In genomic region chr9:109876756-109877155, GRCm38 (mm10) we compare ENCODE assay signal across 8 mouse cellular contexts. TPM values are rescaled to one million over a fixed set of nuclear protein-coding genes. Genes with fewer than 3 reads are reported as not detected.
DNase-seq lines count a peak whose midpoint lies in the region; ATAC-seq lines count a peak whose summit lies in the region.

No protein-coding gene starts in this region.

- H3K4me1 ChIP-seq in embryonic facial prominence, embryonic 10.5 days = peaks cover 15% of the 10 kb centered on the region
- peaks cover 13% of the 10 kb centered on the region for H3K4me1 ChIP-seq in hindbrain, embryonic 16.5 days (ENCODE audit: control insufficient read depth, insufficient read depth, low read depth, low read length)
- peaks cover 36% of the 10 kb centered on the region for H3K4me1 ChIP-seq in liver, embryonic 15.5 days (replicated peaks)

- peak; percentile 46 for DNase-seq in urinary bladder, postnatal 14 days (ENCODE audit: low spot score)
- DNase-seq in urinary bladder, postnatal 4 days (ENCODE audit: low spot score in 2 of 2) = no peak
- peak; percentile 36 for DNase-seq in embryonic facial prominence, embryonic 10.5 days (ENCODE audit: low spot score)
- DNase-seq in ovary, postnatal 36 days (ENCODE audit: low spot score) = no peak
- DNase-seq in left cerebral cortex, postnatal 36 days (ENCODE audit: low spot score in 2 of 2) = no peak
- DNase-seq in urinary bladder, adult 2 months (ENCODE audit: low spot score) = no peak

- peak overlapping the region; percentile 99 for H3K4me3 ChIP-seq in embryonic facial prominence, embryonic 10.5 days
- peak overlapping the region; percentile 95 for H3K4me3 ChIP-seq in hindbrain, embryonic 16.5 days (ENCODE audit: low read length)
- H3K4me3 ChIP-seq in liver, embryonic 15.5 days (replicated peaks) = peak overlapping the region; percentile 81

- H3K36me3 ChIP-seq in embryonic facial prominence, embryonic 10.5 days (replicated peaks) = peaks cover 45% of the 10 kb centered on the region
- peaks cover 16% of the 10 kb centered on the region for H3K36me3 ChIP-seq in hindbrain, embryonic 16.5 days (ENCODE audit: control insufficient read depth, insufficient read depth, low read length)
- H3K36me3 ChIP-seq in liver, embryonic 15.5 days (replicated peaks) = peaks cover 46% of the 10 kb centered on the region

- H3K4me2 ChIP-seq in hindbrain, embryonic 16.5 days (ENCODE audit: low read length) = peak overlapping the region; percentile 55
- H3K4me2 ChIP-seq in liver, embryonic 15.5 days = peak overlapping the region; percentile 95

- peak overlapping the region; percentile 97 for H3K27ac ChIP-seq in embryonic facial prominence, embryonic 10.5 days (replicated peaks)
- H3K27ac ChIP-seq in hindbrain, embryonic 16.5 days (ENCODE audit: low read depth, low read length) = no peak overlapping the region; the same call in 1 of the 2 replicates
- H3K27ac ChIP-seq in liver, embryonic 15.5 days (replicated peaks) = peak overlapping the region; percentile 85

- no peaks in the 10 kb centered on the region for H3K9me3 ChIP-seq in embryonic facial prominence, embryonic 10.5 days
- H3K9me3 ChIP-seq in hindbrain, embryonic 16.5 days (ENCODE audit: control insufficient read depth, low read length) = no peaks in the 10 kb centered on the region
- no peaks in the 10 kb centered on the region for H3K9me3 ChIP-seq in liver, embryonic 15.5 days (replicated peaks)

- WGBS in embryonic facial prominence, embryonic 10.5 days = 10% methylated on average over 3 of the region's 3 CpGs
- 4% methylated on average over 3 of the region's 3 CpGs for WGBS in hindbrain, embryonic 16.5 days
- 1% methylated on average over 3 of the region's 3 CpGs for WGBS in liver, embryonic 15.5 days (ENCODE audit: insufficient replicate concordance)

- no peak for ATAC-seq in hindbrain, embryonic 16.5 days
- ATAC-seq in liver, embryonic 15.5 days (ENCODE audit: insufficient read depth) = no peak

- intact Hi-C loops in left cerebral cortex, postnatal 36 days (cut with DNase I) = loop anchor here (10.0 kb wide), 1 partner anchor 872 kb away; no protein-coding TSS in a partner anchor

- no peaks in the 10 kb centered on the region for H3K27me3 ChIP-seq in embryonic facial prominence, embryonic 10.5 days (replicated peaks; ENCODE audit: low read depth, poor library complexity, severe bottlenecking)
- no peaks in the 10 kb centered on the region for H3K27me3 ChIP-seq in hindbrain, embryonic 16.5 days (replicated peaks; ENCODE audit: control insufficient read depth, insufficient read depth, low read length)
- H3K27me3 ChIP-seq in liver, embryonic 15.5 days = no peaks in the 10 kb centered on the region

- peak overlapping the region; percentile 73 for H3K9ac ChIP-seq in hindbrain, embryonic 16.5 days (ENCODE audit: low read depth, low read length)
- H3K9ac ChIP-seq in liver, embryonic 15.5 days = peak overlapping the region; percentile 95

RNA-seq across cellular contexts. Expression of gene Cdc25a, which starts 1.4 kb away (rescaled TPM):
- polyA plus RNA-seq in embryonic facial prominence, embryonic 10.5 days (2016; fragmentation: Nextera tagmentation; extraction: Ambion mirVana) = 46.7 and 47.0 TPM in 2 replicates
- 9.1 and 11.0 TPM in 2 replicates for polyA plus RNA-seq in hindbrain, embryonic 16.5 days (2015; fragmentation: Nextera tagmentation; extraction: Ambion mirVana)
- polyA plus RNA-seq in liver, embryonic 15.5 days (2015; fragmentation: Nextera tagmentation; extraction: Ambion mirVana) = 12.7 and 13.3 TPM in 2 replicates
- total RNA-seq in left cerebral cortex, postnatal 36 days (2021) = 1 to 10 TPM; 4.6 to 5.0 TPM
- 12.6 and 13.1 TPM in 2 replicates for polyA plus RNA-seq in urinary bladder, adult 2 months (2012; rRNA removed)

RNA-seq across cellular contexts. Expression of gene Camp, which starts 27.3 kb away (rescaled TPM):
- polyA plus RNA-seq in embryonic facial prominence, embryonic 10.5 days (2016; fragmentation: Nextera tagmentation; extraction: Ambion mirVana) = 0.20 TPM in 1 of 2 replicates, not detected in the other
- 0.44 and 0.64 TPM in 2 replicates for polyA plus RNA-seq in hindbrain, embryonic 16.5 days (2015; fragmentation: Nextera tagmentation; extraction: Ambion mirVana)
- 281 and 299 TPM in 2 replicates for polyA plus RNA-seq in liver, embryonic 15.5 days (2015; fragmentation: Nextera tagmentation; extraction: Ambion mirVana)
- not detected for total RNA-seq in left cerebral cortex, postnatal 36 days (2021)
- polyA plus RNA-seq in urinary bladder, adult 2 months (2012; rRNA removed) = not detected in 2 replicates

RNA-seq across cellular contexts. Expression of gene Nme6, which starts 44.2 kb away (rescaled TPM):
- polyA plus RNA-seq in embryonic facial prominence, embryonic 10.5 days (2016; fragmentation: Nextera tagmentation; extraction: Ambion mirVana) = 107 and 115 TPM in 2 replicates
- polyA plus RNA-seq in hindbrain, embryonic 16.5 days (2015; fragmentation: Nextera tagmentation; extraction: Ambion mirVana) = 69.4 and 77.5 TPM in 2 replicates
- 51.1 and 55.1 TPM in 2 replicates for polyA plus RNA-seq in liver, embryonic 15.5 days (2015; fragmentation: Nextera tagmentation; extraction: Ambion mirVana)
- total RNA-seq in left cerebral cortex, postnatal 36 days (2021) = 1 to 10 TPM; 8.0 to 9.5 TPM
- 19.5 and 22.1 TPM in 2 replicates for polyA plus RNA-seq in urinary bladder, adult 2 months (2012; rRNA removed)

RNA-seq across cellular contexts. Expression of gene Map4, which starts 54.5 kb away (rescaled TPM):
- 48.5 and 61.7 TPM in 2 replicates for polyA plus RNA-seq in embryonic facial prominence, embryonic 10.5 days (2016; fragmentation: Nextera tagmentation; extraction: Ambion mirVana)
- polyA plus RNA-seq in hindbrain, embryonic 16.5 days (2015; fragmentation: Nextera tagmentation; extraction: Ambion mirVana) = 206 and 219 TPM in 2 replicates
- 11.9 and 12.7 TPM in 2 replicates for polyA plus RNA-seq in liver, embryonic 15.5 days (2015; fragmentation: Nextera tagmentation; extraction: Ambion mirVana)
- total RNA-seq in left cerebral cortex, postnatal 36 days (2021) = 100 to 1,000 TPM; 353 to 398 TPM
- 84.3 and 129 TPM in 2 replicates for polyA plus RNA-seq in urinary bladder, adult 2 months (2012; rRNA removed)

Comparison
In these comparisons a context has a peak if more than half of its experiments do, and no peak if none do; other contexts are left out.
1. DNase-seq: peak in urinary bladder, postnatal 14 days (single experiment) and embryonic facial prominence, embryonic 10.5 days (single experiment); none in urinary bladder, postnatal 4 days (0 of 2), ovary, postnatal 36 days (single experiment), left cerebral cortex, postnatal 36 days (0 of 2) and urinary bladder, adult 2 months (single experiment).
2. RNA of gene Camp, which starts 27.3 kb away (polyA plus RNA-seq): 281 to 299 TPM in liver, embryonic 15.5 days; 0.44 to 0.64 TPM in hindbrain, embryonic 16.5 days, 0.20 TPM in embryonic facial prominence, embryonic 10.5 days and not detected in urinary bladder, adult 2 months; every median in the first group is over 100 times any median in the second.
3. Peak in every context shown above with its lines, with median percentiles within 50 percentile points of each other: H3K4me3 ChIP-seq.